Mouse (Mus musculus) retina, postnatal 7 days (tissue): ENCODE data around the gene Zfand4.
"Not testable (repeated sequence)": the region's sequence is repeated elsewhere in the genome, so short reads cannot be mapped to it uniquely, and the experiment has no call there.

Experiments
- DNase-seq: peaks from one replicate; pipeline ENCODE4 v3.0.0-alpha.2; 2012; ENCODE audit warnings: low read depth, low spot score

The Zfand4 gene

DNA sequence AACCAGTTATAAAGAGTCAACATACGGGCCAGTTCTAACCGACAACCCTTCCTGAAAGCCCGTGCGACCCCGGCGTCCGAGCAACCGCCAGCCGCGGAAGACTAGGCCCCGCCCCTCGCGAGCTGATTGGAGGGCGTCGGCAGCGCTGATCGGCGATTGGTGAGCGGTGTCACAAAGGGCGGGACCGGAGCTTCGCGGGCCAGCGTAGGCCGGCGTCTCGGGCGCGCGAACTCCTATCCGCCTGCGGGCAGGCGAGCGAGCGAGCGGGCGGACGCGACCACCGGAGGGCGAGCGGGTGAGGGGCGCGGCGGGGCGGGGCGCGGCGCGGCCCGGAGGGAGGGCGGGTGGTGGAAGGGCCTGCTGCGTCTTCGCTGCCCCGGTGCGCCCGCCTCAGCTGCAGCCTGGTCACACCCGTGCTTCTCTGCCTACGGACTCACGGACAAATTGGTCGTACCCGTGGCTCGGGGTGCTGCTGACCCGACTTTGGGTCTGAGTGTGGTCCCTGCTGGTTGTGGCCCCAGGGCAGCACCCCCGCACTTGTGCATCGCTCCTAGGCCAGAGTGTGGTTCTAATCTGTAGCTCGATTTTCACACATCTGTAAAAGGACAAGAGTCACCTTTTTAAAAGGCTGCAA, at the start of gene Zfand4:
Gene Zfand4 (plus strand): TSS at position 205 of the 634 bp plus-strand sequence.
- peak; percentile 81 for DNase-seq

DNA sequence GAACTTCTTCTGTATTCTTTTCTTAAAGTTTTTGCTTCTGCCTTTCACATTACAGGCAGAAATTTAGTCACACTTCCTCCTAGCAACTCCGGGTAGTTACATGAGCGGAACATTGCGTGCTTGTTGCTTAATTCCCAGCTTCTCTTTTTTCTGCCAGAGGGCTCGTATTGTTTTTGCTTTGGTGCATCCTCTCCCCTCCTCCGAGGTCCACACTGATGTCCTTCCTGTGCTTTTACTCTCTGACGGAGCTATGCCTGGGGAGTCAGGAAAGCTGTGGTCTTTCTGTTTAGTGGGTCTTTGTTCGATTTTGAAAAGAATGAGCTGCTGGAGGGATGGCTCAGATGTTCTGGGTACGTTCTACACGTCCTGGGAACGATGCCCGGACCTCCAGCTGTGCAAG, 36.3 kb upstream of the Zfand4 start:
- no peak for DNase-seq

DNA sequence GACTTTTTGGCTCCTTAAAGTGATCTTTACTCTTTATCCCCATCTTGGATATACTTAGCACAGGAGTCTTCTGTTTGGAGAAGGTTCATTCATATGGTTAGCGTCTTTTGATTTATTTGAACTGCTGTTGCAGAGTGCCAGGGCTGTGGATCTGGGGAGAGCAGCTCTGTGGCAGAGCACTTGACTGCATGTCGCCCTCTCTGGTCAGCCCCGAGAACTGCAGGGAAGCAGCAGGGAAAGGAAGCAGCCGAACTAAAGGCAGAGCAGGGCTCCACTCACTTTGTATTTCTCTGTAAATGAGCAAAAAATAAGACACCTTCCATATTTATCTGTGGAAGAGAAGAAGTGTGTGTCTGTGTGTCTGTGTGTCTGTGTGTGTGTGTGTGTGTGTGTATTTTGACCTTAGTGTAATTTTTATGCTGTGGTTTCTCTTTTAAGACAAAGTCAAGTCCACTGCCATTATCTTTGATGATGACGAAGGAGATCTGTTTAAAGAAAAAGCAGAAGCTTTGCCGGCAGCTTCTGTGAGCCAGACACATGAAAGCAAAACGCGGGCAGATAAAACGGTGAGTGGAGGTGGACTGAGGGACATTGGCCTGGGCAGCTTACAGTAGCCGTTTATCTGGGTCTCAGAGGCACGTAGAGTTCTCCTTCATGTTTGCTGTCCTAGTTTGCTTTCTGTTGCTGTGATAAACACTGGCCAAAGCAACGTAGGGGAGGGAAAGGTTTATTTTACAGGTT, 35.1 kb upstream of the Zfand4 start:
- DNase-seq, result peak; percentile 32

DNA sequence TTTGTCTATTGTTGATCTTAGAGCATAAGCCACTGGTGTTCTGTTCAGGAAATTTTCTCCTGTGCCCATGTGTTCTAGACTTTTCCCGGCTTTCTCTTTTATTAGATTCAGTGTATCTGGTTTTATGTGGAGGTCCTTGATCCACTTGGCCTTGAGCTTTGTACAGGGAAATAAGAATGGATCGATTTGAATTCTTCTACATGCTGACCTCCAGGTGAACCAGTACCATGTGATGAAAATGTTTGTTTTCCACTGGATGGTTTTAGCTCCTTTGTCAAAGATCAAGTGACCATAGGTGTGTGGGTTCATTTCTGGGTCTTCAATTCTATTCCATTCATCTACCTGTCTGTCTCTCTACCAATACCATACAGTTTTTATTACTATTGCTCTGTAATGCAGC, 29.2 kb upstream of the Zfand4 start:
- DNase-seq, result not testable (repeated sequence)

DNA sequence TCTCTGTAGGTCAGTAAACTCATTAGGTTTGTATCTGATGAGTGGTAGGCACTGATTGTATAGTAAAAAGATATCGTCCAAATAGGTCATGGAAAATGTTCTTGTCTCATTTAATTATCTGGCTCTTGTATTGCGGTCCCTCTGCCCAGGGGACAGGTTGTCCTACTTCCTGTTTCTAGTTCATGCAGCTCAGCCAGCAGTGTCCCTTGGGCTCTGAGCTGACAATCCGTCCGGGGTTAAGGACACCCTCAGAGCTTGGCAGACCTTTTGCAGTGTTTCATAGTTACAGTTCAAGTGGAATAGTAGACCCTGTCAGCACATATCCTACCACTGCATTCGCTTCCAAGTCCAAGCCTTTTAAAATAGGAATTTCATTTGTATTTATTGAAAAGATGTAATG, 28.7 kb upstream of the Zfand4 start:
- DNase-seq, result no peak

DNA sequence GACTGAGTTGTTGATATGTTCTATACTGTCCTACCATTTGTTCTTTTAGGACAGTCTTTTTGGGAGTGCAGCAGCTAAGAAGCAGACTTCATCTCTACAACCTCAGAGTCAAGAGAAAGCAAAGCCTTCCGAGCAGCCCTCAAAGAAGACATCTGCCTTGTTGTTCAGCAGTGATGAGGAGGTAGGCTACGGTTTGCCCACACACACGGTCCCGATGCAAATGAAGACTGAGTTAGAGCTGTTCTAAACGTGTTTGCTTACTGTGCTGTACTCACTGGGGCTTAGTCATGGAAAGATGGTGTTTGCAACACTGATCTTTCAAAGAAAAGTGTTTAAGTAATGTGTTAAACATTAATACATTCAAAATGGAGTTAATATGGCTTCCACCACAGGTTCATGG, 25.9 kb upstream of the Zfand4 start:
- DNase-seq, result no peak

DNA sequence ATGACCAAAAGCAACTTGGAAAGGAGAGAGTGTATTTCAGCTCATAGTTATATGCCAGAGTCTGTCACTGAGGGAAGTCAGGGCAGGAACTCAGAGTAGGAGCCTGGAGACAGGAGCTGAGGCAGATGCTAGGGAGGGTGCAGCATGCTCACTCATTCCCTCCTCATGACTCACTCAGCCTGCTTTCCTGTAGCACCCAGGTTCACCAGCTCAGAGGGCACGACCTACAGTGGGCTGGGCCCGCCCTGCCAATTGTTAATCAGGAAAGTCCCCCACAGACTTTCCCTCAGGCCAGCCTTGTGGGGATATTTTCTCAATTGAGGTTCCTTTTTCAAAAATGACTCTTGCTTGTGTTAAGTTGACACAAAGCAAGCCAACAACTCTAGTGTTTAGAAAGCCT, 23.7 kb upstream of the Zfand4 start:
- DNase-seq, result no peak

DNA sequence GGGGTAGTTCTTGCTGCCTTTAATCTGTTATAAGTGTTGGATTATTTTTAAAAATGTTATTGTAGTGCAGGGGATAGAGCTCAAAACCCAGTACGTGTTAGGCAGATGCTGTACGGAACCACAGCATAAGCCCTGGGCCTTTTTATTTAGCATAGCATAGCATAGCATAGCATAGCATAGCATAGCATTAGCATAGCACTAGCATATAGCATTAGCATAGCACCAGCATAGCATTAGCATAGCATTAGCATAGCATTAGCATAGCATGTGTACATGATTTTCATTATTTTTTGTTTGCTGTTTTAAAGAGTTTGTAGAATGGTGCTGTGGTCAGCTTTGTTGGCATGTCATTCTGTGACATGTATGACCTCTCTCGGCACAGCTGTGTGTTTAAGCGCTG, 4.4 kb upstream of the Zfand4 start:
- no peak for DNase-seq

DNA sequence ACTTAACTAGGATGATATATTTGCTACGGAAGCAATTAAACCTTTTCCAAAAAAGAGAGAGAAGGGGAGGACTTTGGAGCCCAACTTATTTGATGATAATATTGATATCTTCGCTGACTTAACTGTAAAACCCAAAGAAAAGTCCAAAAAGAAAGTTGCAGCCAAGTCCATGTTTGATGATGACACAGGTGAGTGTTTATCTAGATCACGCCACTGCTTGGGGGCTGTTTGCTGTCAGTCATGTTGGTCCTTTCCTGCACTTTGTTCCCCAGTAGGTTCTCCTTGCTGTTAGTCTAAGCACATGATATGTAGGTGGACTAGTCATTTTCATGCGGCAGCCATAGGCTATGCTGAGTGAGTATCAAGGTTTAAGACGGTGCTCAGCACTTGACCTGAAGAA, 3.5 kb upstream of the Zfand4 start:
- DNase-seq, result no peak

DNA sequence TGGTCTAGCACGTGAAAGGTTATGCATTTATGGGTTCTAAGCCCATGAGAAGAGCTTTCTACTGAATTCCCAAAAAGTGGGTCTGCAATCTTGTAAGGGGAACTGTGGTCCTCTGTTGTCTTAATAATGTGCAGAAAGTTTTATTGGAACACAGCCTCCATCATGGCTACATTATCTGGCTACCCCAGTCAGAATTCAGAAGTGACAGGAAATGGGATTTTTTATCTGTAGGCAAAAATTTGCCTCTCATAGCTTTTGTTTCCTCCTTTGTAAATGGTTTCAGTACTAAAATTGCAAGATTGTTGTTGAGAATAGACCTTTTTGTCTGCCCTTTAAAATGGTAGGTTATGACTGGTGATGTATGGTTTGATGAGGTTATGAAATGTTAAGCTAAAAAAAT, 1.2 kb upstream of the Zfand4 start:
- DNase-seq, result no peak

DNA sequence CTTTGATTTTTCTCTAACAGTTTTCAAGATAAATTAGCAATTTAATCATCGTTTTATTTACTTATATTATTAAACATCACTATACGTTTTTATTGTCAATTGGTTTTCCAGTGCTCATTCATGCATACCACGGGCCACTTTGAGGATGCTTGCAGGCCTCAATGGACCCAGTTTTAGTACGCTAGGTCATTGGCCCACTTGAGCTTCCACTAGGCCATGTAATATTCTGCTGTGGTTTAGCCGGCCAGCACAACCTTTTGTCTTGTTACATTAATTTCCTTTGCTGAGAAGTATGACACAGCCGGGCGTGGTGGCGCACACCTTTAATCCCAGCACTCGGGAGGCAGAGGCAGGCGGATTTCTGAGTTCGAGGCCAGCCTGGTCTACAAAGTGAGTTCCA, 814 bp downstream of the Zfand4 start:
- DNase-seq, result no peak

DNA sequence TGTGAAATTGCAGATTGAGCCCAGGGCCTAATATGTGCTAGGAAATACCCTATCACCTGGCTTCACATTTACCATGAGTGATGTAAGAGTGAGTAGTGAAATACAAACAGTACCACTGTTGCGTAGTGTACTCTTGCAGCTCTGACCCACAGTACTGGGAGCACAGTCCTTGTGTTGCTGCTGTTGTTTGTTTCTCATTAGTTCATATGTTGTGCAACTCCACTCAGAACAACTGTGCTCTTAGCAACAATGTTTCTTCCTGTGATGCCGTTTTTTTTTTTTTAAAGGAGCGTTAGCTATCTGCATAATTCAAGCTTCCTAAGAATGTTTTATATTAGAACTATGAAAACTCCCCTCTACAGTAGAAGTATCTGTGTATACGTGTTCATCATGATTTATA, 1.6 kb downstream of the Zfand4 start:
- DNase-seq, result no peak

DNA sequence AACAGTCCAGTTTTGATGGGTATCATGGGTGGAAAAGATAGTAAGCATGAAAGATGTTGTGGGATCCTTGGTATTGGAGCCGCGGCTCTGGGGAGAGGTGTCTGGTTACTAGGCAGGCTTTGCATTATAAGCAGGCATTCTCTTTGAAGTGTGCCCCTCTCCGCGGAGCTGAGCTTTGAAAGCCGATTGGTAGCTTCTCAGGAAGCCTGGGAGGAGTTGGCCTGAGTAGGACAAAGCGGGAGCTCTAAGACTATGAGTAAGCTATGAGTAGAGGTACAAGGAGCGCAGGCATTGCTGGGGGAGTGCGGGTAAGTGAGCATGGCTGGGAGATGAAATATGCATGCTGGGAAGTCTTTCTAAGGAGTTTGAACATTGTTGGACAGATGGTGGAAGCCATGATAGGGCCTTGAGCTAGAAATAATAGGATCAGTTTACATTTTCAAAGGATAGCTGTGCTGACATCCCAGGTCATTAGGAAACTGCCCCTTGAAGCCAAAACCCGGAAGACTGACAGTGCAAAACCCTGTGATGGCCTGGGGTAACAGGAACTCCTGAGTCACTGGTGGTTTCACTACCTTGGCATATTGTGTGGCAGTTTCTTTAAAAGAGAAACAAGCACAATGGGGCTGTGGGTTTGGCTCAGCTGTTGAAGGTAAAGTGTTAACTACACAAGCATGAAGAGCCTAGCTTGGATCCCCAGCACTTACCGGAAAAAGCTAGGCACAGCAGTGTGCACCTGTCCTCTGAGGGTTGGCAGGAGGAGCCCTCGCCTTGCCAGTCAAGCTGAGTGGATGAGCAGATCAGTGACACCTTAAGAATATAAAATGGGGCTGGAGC, 2.5 kb downstream of the Zfand4 start:
- DNase-seq, result no peak

DNA sequence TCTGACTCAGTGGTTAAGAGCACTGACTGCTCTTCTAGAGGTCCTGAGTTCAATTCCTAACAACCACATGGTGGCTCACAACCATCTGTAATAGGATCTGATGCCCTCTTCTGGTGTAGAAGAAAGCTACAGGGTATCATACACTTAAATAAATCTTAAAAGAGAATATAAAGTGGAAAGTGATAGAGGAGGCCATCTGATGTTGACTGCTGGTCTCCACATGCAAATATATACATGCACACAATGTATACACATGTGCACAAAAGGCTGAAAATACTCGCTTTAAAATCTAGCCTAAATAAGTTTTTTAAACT, 3.0 kb downstream of the Zfand4 start:
- DNase-seq, result no peak

DNA sequence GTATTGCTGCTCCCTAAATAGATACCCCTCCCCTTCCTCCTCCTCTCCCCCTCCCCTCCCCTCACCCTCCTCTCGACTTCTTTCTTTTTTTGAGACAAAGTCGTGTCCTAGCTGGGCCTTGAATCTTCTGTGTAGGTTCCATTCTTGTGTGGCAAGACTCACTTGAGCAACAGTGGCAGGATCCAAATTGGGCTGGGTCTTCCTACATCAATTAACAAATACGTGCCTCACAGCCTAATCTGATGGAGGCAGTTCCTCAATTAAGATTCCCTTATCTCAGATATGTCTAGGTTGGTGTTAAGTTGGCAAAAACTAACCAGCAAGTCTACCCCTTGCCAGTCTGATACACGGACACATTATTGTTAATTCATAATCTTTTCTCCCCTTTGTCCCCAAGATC, 11.7 kb downstream of the Zfand4 start:
- no peak for DNase-seq

DNA sequence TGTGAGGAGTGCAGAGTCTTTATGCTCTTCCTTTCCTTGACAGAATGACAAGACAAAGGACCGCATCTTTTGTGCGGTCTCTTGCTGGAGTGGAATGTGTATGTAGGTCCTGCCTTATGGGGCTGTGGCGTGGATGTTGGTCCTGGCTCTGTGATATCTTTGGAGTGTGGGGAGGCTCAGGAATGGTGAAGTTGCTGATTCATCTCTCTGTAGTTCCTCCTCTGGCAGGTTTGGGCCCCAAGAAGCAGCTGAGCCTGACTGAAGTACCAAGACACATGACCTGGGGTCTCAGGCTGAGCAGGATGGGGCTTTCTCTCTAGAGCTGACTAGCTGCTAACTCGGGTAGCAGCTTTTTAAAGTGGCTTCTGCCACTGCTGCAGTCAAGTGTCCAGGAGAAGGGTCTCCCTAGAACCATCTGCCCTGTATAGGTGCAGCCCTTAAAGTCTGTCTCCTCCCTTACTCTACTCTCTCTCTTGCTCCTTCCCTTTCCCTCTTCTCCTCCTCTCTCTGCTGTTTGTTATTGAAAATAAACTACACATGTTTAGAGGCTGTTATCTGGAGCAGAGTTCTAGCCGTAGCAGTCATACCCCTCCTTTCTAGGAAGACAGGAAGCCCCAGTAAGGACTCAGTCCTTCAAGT, 14.8 kb downstream of the Zfand4 start:
- no peak for DNase-seq

DNA sequence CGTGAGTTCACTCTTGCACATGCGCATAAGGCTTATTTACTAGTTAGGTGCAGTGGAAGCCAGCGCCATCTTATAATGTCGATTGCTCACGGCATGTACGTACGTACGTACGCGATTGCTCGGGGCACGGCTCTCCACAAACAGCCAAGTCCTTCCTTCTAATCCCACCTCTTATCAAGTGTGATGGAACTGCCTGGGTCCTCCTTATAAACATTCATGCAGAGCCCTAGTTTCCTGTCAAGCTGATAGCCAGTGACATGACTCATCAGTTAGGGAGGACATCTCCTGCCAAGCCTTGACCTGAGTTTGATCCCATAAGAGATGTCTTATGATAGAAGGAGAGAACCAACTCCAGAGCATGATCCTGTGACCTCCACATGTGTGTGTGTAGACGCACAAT, 17.0 kb downstream of the Zfand4 start:
- DNase-seq, result no peak

DNA sequence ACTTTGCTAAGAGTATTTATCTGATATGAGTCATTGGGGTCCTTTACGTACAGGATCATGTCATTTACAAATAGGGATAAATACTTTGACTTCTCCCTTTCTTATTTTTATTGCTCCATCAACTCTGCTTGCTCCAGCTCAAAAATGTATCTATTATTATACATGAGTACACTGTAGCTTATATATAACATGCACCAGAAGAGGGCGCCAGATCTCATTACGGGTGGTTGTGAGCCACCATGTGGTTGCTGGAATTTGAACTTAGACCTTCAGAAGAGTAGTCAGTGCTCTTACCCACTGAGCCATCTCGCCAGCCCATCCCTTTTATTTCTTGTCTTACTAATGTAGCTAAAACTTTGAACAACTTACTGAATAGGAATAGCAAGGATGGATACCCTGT, 18.5 kb downstream of the Zfand4 start:
- DNase-seq, result no peak

DNA sequence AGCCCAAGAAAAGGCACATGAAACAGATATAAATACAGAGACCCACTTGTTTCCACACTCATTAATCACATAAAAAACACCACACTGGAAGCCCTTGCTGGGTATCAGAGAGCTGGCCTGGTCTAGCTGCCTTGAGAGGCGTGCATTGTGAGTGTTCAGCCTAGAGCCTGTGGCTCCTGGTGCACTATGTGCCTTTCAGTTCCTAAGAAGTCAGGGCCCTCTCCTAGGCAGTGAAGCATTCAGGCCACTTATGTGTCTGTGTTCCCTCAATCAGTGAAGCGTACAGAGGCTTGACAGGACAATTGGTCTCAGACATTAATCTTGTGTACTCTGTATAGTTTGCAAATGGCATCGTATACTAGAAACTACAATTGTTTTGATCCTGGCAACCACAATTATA, 19.3 kb downstream of the Zfand4 start:
- DNase-seq, result no peak

DNA sequence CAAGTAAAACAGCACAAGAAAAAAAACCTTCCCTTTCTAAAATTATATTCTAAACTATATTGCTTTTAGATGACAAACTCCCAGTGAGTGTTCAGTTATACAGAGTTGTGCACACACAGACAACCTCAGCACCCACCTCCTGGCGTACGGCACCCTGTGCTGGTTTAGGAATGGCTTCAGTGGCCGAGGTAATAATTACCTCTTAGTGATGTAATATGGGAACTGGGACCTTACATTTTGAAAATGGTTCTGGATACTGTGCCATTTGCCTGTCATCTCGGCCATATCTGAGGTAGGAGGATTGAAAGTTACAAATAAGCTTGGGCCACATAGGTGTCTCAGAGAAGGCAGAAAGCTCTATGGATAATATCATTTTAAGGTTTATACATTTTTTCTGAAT, 22.3 kb downstream of the Zfand4 start:
- DNase-seq, result no peak

DNA sequence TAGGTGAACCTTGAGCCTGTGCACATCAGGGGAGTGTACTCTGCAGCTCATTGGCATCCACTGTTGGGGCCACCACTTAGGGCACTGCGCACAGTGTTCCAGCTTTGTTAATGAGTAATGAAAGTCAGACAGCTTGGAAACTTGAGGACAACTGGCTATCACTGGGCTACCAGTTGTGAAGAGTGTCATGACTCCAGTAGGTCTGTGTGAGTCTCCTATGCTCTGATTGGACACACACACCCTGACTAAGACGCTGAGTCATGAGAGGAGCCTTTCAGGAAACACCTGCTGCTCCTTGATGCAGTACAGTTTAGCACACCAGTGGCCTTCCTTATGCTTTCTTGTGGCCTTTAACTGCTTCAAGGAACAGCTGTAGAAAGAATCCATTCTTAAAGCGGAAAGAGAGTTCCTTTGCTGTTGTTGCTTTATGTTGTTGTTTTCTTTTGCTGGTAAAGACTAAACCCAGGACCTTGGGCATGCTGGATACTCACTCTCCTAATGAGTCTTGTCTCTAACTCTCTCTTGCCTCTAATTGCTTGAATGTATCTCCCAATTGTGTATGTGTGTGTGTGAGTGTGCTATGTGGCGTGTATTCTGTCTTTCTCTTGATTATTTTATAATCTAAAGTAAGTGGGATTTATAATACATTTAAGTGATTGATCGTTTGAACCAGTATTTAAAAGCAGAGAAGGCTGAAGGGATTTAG, 23.0 kb downstream of the Zfand4 start:
- DNase-seq, result no peak

DNA sequence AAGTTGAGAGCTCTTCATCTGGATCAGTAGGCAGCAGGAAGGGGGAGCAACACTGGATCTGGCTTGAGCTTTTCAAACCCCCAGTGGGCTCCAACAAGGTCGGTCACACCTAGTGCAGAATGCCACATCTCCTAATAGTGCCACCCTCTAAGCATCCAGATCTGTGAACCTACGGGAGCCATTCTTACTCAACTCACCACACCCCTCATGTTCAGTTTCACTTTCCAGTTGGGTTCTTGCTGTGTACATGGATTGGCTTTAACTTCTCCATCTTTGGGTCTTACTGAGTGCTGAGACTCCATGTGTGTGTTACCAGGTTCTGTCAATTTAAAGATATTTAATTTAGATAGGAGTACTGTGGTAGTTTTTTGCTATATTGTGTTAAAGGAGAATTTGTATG, 47.4 kb downstream of the Zfand4 start:
- no peak for DNase-seq
